Mouse (Mus musculus) left cerebral cortex, adult 8-10 months (tissue): ENCODE measurements around the gene Dock11. TPM values are rescaled to one million over a fixed set of nuclear protein-coding genes. Genes with fewer than 3 reads are reported as not detected.

Experiments used
- DNase-seq, 2 experiments: peaks; one replicate each; pipeline ENCODE4 v3.0.0; 2022; ENCODE audit warnings: low spot score in 2 of 2
- total RNA-seq, 4 experiments: library from RNA; stranded (reverse); gene quantifications; 2 replicates each; pipeline ENCODE4 v1.2.4; 2022

Gene Dock11
- total RNA-seq, 4 experiments from 2014 or later: 6.9 to 7.9 (median 7.3) TPM

GRCm38 (mm10) chrX:36100883-36101282 lies 212.3 kb downstream of the Dock11 start:
- DNase-seq: no peak

DNA sequence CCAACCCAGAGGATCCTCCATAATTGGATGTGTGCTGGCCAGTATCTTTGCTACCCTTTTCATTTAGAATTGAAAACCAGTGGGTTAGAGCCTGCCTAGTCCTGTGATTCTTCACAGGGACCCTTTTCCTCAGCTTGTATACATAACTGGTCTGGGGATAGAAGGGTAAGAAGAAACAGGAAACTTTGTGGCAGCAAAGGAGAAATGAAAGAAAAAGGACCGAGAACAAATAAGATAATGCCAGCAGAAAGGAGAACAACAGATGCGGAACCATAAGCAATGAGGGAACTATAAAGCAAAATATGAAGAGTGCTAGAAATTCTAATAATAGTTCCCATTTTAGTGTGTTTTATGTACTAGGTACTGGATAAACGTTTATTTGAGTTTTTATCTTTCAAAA lies 212.7 kb downstream of the Dock11 start:
- DNase-seq: no peak

GRCm38 (mm10) chrX:36108601-36109000 lies 220.0 kb downstream of the Dock11 start:
- DNase-seq: no peak

GRCm38 (mm10) chrX:36111622-36112421 lies 223.2 kb downstream of the Dock11 start, which contains the start of gene Il13ra1:
Gene Il13ra1 (plus strand): TSS chrX:36112110.
- peak in 1 of 2 experiments; percentile 7 for DNase-seq

DNA sequence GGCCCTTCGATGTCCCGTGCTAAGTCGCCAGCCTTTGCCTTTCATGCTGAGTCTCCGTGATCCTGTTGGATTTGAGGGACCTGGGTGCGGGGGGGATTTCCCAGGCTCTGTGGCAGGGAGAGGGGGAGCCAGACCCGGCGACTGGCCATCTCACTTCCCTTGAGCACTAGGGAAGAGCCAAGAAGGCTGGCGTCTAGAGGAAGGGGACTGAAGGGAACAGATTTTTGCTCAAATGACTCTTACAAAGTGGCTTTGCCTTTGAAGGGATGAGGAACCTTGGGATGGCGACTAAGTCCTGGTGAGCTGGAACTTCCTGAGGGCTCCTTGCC lies 223.8 kb downstream of the Dock11 start:
- no peak for DNase-seq

DNA sequence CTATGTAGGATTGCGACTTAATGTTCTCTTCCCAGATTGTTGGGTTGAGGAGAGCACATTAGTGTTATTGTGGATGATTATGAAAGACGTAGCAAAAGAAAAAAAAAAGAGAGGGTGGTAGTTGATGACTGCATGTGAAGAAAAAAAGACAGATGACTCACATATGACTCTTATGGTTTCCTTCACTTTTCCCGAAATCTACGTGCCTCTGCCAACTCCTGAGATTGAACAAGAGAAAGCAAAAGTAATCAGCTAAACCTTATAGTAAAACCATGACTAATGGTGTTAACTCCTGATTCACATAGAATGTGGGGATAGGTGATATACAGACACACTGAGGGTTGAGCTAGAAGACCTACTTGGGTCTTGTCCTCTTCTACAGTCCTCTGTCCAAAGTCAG lies 226.5 kb downstream of the Dock11 start:
- no peak for DNase-seq

Other genes with a start within 250 kb of the Dock11 start
- gene Il13ra1, start 223.3 kb downstream of the Dock11 start, total RNA-seq: 1 to 10 TPM; 5.0 to 6.5 (median 5.3) TPM